In genomic region chr5:150219457-150219856, GRCm38 (mm10) we compare ENCODE assay signal across 19 mouse cellular contexts.
DNase-seq lines count a peak whose midpoint lies in the region.
"Had no signal": no experiment of that assay in that cellular context is flagged by ENCODE, and none has a peak within 500 bp of the region (broad histone marks: within the 10 kb centered on the region; RNA-seq: fewer than 3 reads in every experiment).

No protein-coding gene starts in this region.

- H3K4me1 ChIP-seq in brown adipose tissue, adult 24 weeks (ENCODE audit: control insufficient read depth, insufficient read depth, insufficient read length, low read length): peaks cover 9% of the 10 kb centered on the region
- H3K4me1 ChIP-seq: embryonic facial prominence, embryonic 13.5 days; embryonic facial prominence, embryonic 15.5 days; forebrain, embryonic 10.5 days; forebrain, embryonic 12.5 days had no signal

- no peak overlapping the region for H3K4me3 ChIP-seq in brown adipose tissue, adult 24 weeks (ENCODE audit: insufficient read depth, low read depth, low read length)
- H3K4me3 ChIP-seq: embryonic facial prominence, embryonic 13.5 days; embryonic facial prominence, embryonic 15.5 days; erythroblast, embryonic 14.5 days; forebrain, embryonic 10.5 days; forebrain, embryonic 12.5 days had no signal

- H3K27ac ChIP-seq in brown adipose tissue, adult 24 weeks (replicated peaks; ENCODE audit: low read depth, low read length): 0 out of 2 replicates have a peak overlapping the region, but pooled peaks have one; percentile 26
- H3K27ac ChIP-seq: embryonic facial prominence, embryonic 13.5 days; embryonic facial prominence, embryonic 15.5 days; forebrain, embryonic 10.5 days; forebrain, embryonic 12.5 days had no signal

- DNase-seq in adrenal gland, adult 2 months: peak; percentile 51
- DNase-seq in adrenal gland, adult 18-20 months (ENCODE audit: low spot score in 2 of 2): no peak
- peak; percentile 38 for DNase-seq in adrenal gland, postnatal 14 days
- no peak for DNase-seq in adrenal gland, adult 8-10 months
- DNase-seq: adrenal gland, postnatal 25 days; B cell, adult 2 months; cerebellum, adult 11 months; cerebellum, adult 18-20 months; cerebellum, adult 8-10 months; cerebellum, adult 9-11 months; cerebellum, postnatal 14 days; cerebellum, postnatal 36 days; embryo, embryonic 11 days had no signal

Comparison
In these comparisons a context has a peak if more than half of its experiments do, and no peak if none do; other contexts are left out.
1. DNase-seq: peak in adrenal gland, adult 2 months (single experiment) and adrenal gland, postnatal 14 days (single experiment); none in adrenal gland, adult 18-20 months (0 of 2) and adrenal gland, adult 8-10 months (single experiment).